Mouse (Mus musculus): ENCODE measurements around the gene Atp8b3.

DNA sequence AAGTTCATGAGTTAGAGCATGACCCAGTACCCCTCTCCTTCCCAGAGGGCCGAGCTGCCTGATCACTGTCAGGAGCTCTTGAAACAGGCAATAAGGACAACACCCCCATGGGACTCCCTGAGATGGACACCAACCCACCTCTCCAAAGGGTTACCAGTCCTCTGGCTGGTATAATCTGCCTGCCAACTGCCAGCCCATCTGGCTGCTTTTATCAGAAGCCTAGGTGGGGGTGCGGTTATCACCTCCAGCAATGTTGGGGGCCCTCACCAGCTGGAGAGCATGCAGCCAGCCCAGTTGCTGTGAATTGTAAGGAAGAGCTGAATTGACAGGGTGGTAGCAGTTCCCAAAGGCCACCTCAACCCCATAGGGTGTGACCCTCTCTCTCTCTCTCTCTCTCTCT is 33.6 kb upstream of the Atp8b3 start:
- no peak for TF ChIP-seq MAX (IDR thresholded peaks at IDR 0.05)
- no peak for TF ChIP-seq CTCF (IDR thresholded peaks at IDR 0.05; ENCODE audit: control insufficient read depth, insufficient read depth, insufficient read length)
- no peak for TF ChIP-seq CEBPB (IDR thresholded peaks at IDR 0.05; ENCODE audit: low read depth)

Data from C2C12 (cell line).